Mouse (Mus musculus) heart, postnatal 0 days (tissue): ENCODE data around the gene Immp2l. TPM values are rescaled to one million over a fixed set of nuclear protein-coding genes. Genes with fewer than 3 reads are reported as not detected.

Source experiments
- ATAC-seq: fragments of 200-750 bp; cut with Nextera tagmentation; 2 replicates; pipeline ENCODE4 v1.8.0; 2017; ENCODE audit warnings: low read depth, moderate number of reproducible peaks, moderate library complexity; ENCODE audit not compliant: insufficient read depth
- DNase-seq: peaks from one replicate; pipeline ENCODE4 v3.0.0-alpha.2; 2016; ENCODE audit warnings: low spot score
- H3K27ac ChIP-seq: fragments of 300-500 bp; sonication (generic); 2 replicates; pipeline ENCODE4 v1.5.1; 2014; ENCODE audit warnings: low read depth, mild to moderate bottlenecking
- H3K27me3 ChIP-seq: fragments of 300-500 bp; sonication (generic); 2 replicates; pipeline ENCODE4 v1.6.1; 2014; ENCODE audit warnings: low read length, mixed read lengths; ENCODE audit not compliant: control insufficient read depth, insufficient read depth
- H3K36me3 ChIP-seq: fragments of 300-500 bp; sonication (generic); replicated peaks from 2 replicates; pipeline ENCODE4 v1.6.1; 2014; ENCODE audit warnings: low read length, mixed read lengths; ENCODE audit not compliant: control insufficient read depth, insufficient read depth
- H3K4me1 ChIP-seq: fragments of 300-500 bp; sonication (generic); 2 replicates; pipeline ENCODE4 v1.6.1; 2014; ENCODE audit warnings: antibody characterized with exemption; ENCODE audit not compliant: control insufficient read depth, insufficient read depth
- H3K4me2 ChIP-seq: fragments of 300-500 bp; sonication (generic); 2 replicates; pipeline ENCODE4 v1.6.1; 2014; ENCODE audit warnings: low read depth, mild to moderate bottlenecking, low read length, moderate library complexity
- H3K4me3 ChIP-seq: fragments of 300-500 bp; sonication (generic); 2 replicates; pipeline ENCODE4 v1.5.1; 2014; ENCODE audit warnings: low read depth, low read length
- H3K9ac ChIP-seq: fragments of 300-500 bp; sonication (generic); replicated peaks from 2 replicates; pipeline ENCODE4 v1.6.1; 2014; ENCODE audit warnings: low read depth, low read length, mixed read lengths
- H3K9me3 ChIP-seq: fragments of 300-500 bp; sonication (generic); replicated peaks from 2 replicates; pipeline ENCODE4 v1.6.1; 2016; ENCODE audit warnings: low read length; ENCODE audit not compliant: control insufficient read depth
- CTCF ChIP-seq: IDR thresholded peaks from 2 replicates; pipeline ENCODE4 v1.5.1; 2016; ENCODE audit warnings: antibody characterized with exemption, control low read depth, low read depth
- EP300 ChIP-seq: IDR thresholded peaks from 2 replicates; pipeline ENCODE4 v1.6.1; 2016; ENCODE audit warnings: antibody characterized with exemption, low read depth
- WGBS: fragments of 180-500 bp; shearing (Covaris S2); extraction: QIAGEN DNeasy Blood & Tissue Kit; methylation state at CpG from one replicate; pipeline ENCODE4 v1.1.7; 2014; 5-methylcytosine and 5-hydroxymethylcytosine counted together
- polyA plus RNA-seq: library from polyadenylated mRNA; unstranded; fragments of >200 nt; fragmentation: Nextera tagmentation; extraction: Ambion mirVana; gene quantifications from 2 replicates; pipeline ENCODE4 v1.2.1, GENCODE M21; 2015
- total RNA-seq: library from RNA; depleted of rRNA; stranded (reverse); fragments of >200 nt; gene quantifications from 2 replicates; pipeline ENCODE4 v1.2.3, GENCODE M21; 2014; ENCODE audit warnings: low replicate concordance

The Immp2l gene
- total and polyA plus RNA-seq, 2 experiments from 2014 or later, result 3.6 to 10.8 TPM

DNA sequence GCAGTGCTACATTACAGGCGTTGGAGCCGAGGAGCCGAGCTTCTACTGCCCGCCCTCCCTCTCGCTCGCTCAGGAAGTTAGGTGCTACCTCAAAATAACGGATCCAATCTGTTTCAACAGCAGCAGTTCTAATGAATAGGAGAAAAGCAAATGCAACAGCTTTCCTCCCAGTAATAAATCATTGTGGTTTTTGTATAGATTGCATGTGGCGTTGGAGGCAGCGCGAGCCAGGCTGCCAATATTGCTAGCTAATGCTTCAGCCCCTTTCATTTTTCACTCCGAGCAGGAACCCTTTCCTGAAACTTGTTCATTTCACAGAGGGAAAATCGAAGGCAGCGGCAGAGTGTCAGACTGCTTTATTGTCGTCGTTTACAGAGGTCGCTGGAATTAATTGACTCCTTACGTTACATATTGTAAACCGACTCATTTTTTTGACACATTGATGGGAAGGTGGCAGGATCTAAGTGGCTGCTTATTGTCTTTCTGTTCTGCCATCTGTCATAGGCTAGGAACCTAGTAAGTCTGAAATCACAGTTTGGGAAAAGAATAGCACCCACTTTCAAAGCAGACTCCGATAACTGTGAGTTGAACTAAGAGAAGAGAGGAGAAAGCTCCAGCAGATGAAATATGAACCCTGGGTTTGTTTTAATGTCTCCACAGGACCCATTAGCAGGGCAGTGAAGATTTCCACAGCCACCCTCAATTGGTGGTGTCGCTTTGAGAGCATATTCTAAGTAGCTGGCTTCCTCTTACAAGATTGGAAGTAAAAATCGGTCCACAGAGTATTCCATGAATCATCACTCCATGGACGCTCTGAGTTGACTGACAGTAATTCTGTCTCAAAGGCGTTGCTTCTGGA lies 459.9 kb downstream of the Immp2l start:
- H3K27ac ChIP-seq, result no peak overlapping the region
- no peak for DNase-seq
- H3K4me1 ChIP-seq, result no peaks in the 10 kb centered on the region
- WGBS, result 65% methylated on average over 23 of the region's 23 CpGs
- peak overlapping the region; percentile 64 for H3K4me2 ChIP-seq
- H3K4me3 ChIP-seq, result peak overlapping the region; percentile 44
- no peak overlapping the region for H3K9ac ChIP-seq
- no peaks in the 10 kb centered on the region for H3K9me3 ChIP-seq
- H3K27me3 ChIP-seq, result no peaks in the 10 kb centered on the region
- no peak for TF ChIP-seq EP300
- no peak for TF ChIP-seq CTCF
- no peak for ATAC-seq
- H3K36me3 ChIP-seq, result no peaks in the 10 kb centered on the region

DNA sequence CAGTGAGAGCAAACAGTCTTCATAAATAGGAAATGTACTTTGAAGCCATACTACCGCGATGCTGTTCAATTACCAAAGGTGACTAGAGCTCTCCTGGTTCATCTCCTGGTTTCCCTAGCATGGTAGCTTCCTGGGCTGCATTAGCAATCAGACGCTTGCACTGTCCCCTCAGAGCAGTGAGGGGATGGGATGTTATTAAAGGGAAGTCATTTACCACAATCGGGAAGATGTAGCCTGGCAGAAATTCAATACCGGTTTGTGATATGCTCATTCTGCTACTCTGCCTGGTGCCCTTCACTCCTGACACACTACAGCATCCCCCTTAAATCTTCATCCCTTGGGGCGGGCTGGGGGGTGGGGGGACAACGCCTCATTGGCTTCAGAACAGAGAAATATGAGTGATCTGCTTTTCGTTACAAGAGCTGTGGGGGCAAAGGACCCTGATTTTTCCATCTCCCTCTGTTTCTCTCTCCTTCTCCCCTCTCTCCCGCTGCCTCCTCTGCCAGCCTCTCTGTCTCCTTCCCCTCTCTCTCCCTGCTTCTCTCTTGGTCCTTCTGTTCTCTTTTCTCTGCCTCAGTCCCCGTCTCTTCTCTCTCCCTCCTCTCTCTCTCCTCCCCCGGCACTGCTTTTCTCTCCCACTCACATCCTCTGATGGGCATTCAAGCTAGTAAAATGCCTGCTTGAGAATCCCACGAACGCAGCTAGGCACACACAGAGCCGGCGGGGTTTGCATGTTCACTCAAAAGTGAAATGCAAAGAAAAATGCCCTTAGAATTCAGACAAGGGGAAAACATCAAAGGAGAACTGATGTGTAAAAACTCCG lies 461.0 kb downstream of the Immp2l start:
- peak overlapping the region; percentile 55 for H3K9ac ChIP-seq
- H3K9me3 ChIP-seq, result no peaks in the 10 kb centered on the region
- H3K27me3 ChIP-seq, result no peaks in the 10 kb centered on the region
- no peak overlapping the region for H3K27ac ChIP-seq
- 28% methylated on average over 16 of the region's 16 CpGs for WGBS
- peak overlapping the region; percentile 44 for H3K4me3 ChIP-seq
- TF ChIP-seq EP300, result no peak
- no peak for TF ChIP-seq CTCF
- DNase-seq (no peak), ATAC-seq (no peak)
- no peaks in the 10 kb centered on the region for H3K36me3 ChIP-seq
- H3K4me1 ChIP-seq, result no peaks in the 10 kb centered on the region
- H3K4me2 ChIP-seq, result peak overlapping the region; percentile 64

DNA sequence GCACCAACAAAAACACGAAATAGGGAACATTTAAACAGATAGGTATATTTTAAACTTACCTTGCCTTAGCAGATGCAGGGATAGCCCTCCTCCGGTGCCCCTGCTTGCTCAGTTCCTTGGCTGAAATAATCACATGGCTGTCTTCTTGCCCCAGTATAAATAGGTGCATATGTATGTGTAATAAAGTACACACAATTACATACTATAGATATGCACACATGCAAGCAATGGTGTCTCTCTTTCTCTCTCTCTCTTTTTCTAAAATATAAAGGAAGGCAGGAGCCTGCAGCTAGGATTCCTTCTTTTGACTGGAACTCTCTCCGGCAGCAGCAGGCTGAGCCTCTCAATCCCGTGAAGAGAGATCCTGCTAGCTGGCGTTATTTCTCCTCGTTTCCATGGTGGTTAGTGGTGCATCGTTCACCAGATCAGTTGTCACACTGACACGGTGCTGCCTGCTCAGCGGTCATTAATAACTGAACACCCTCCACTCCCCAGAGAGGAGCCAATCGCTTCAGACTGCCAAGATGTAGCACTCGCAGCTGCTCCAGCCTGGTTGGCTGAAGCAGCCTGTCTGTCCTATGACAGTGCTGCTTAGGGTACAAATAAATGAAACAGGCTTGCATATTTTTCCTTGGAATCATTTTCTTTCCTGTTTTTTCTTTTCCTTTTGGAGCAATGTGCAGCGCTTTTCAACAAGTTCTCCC lies 461.8 kb downstream of the Immp2l start:
- peak overlapping the region; percentile 64 for H3K4me2 ChIP-seq
- H3K27ac ChIP-seq, result no peak overlapping the region
- ATAC-seq (peak; percentile 95), DNase-seq (peak; percentile 45)
- peak overlapping the region; percentile 55 for H3K9ac ChIP-seq
- 14% methylated on average over 12 of the region's 12 CpGs for WGBS
- no peaks in the 10 kb centered on the region for H3K4me1 ChIP-seq
- TF ChIP-seq EP300 (no peak), CTCF (no peak)
- no peaks in the 10 kb centered on the region for H3K36me3 ChIP-seq
- no peaks in the 10 kb centered on the region for H3K27me3 ChIP-seq
- H3K9me3 ChIP-seq, result no peaks in the 10 kb centered on the region
- H3K4me3 ChIP-seq, result peak overlapping the region; percentile 44

DNA sequence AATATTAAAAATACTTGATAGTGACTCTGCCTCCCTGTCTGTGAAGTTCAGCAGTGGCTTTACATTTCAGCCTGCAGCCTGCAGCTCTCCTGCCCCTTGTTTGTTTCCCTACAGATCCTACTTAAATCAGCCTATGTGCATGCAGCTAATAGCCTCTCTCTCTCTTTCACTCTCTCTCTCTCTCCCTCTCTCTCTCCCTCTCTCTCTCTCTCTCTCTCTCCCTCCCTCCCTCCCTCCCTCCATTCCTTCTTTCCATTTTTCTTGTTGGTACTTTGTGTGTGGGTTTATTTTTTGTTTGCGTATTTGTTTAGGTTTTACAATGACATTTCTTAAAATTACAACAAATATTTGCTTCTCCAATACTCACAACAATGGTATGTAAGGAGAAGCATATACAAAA lies 462.4 kb downstream of the Immp2l start, which contains the start of gene Lrrn3:
Gene Lrrn3 (minus strand): TSS at position 101 of the 400 bp plus-strand sequence.
- Histone ChIP-seq H3K36me3 (no peaks in the 10 kb centered on the region), H3K4me1 (no peaks in the 10 kb centered on the region), H3K27ac (no peak within 1 kb of the TSS), H3K4me3 (peak within 1 kb of the TSS; percentile 44), H3K4me2 (peak within 1 kb of the TSS; percentile 64), H3K9ac (peak within 1 kb of the TSS; percentile 55), H3K27me3 (no peaks in the 10 kb centered on the region), H3K9me3 (no peaks in the 10 kb centered on the region)
- DNase-seq (no peak), ATAC-seq (no peak)
- 97% methylated on average over 1 of the region's 1 CpGs for WGBS
- no peak for TF ChIP-seq EP300

DNA sequence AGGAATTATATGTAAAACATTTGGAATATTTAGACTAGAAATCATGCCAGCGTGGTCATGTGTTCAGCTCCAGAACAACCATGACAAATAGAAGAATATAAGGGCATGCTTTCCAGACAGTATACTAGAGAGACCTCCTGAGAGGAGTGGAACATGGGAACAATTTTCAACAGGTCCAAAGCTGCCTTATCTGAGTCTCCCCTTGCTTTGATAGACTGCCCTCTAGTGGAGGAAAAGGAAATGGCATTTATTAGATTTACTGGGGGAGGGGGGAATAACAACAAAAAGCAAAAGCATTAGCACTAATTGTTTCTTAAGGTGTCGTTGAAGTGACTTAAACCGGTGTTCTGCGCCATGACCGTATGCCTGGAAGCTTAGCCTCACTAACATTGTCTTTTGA lies 463.1 kb downstream of the Immp2l start:
- Histone ChIP-seq H3K4me2 (no peak overlapping the region), H3K4me1 (no peaks in the 10 kb centered on the region), H3K9me3 (no peaks in the 10 kb centered on the region), H3K36me3 (no peaks in the 10 kb centered on the region), H3K27ac (no peak overlapping the region), H3K27me3 (no peaks in the 10 kb centered on the region), H3K9ac (no peak overlapping the region), H3K4me3 (no peak overlapping the region)
- no peak; the same call in 1 of the 2 replicates for ATAC-seq
- peak; percentile 69 for DNase-seq
- TF ChIP-seq CTCF, result peak; percentile 97
- TF ChIP-seq EP300, result no peak
- 26% methylated on average over 5 of the region's 5 CpGs for WGBS
